Mouse (Mus musculus) left cerebral cortex, adult 11 months (tissue): ENCODE results near the gene Hid1.

ENCODE experiments used
- DNase-seq: peaks from one replicate; pipeline ENCODE4 v3.0.0; 2022; ENCODE audit warnings: low spot score

Gene Hid1

GRCm38 (mm10) chr11:115336115-115336514 lies 31.4 kb downstream of the Hid1 start:
- DNase-seq, result no peak

GRCm38 (mm10) chr11:115335223-115335622 lies 32.3 kb downstream of the Hid1 start:
- no peak for DNase-seq

GRCm38 (mm10) chr11:115334531-115334930 lies 33.0 kb downstream of the Hid1 start, which contains the start of gene Otop3:
Otop3 (plus strand) TSS chr11:115334731.
- no peak for DNase-seq

- DNase-seq, result no peak
Measured at GRCm38 (mm10) chr11:115329339-115329738, 38.2 kb downstream of the Hid1 start.

GRCm38 (mm10) chr11:115326730-115327129 lies 40.8 kb downstream of the Hid1 start:
- DNase-seq, result no peak

GRCm38 (mm10) chr11:115323354-115323753 lies 44.2 kb downstream of the Hid1 start:
- no peak for DNase-seq

- DNase-seq, result no peak
Measured at GRCm38 (mm10) chr11:115321906-115322693, 45.5 kb downstream of the Hid1 start, which contains the start of gene Ush1g. Ush1g (minus strand) TSS chr11:115322041.

GRCm38 (mm10) chr11:115319704-115320383 lies 47.7 kb downstream of the Hid1 start:
- DNase-seq, result no peak

GRCm38 (mm10) chr11:115318245-115319027 lies 49.1 kb downstream of the Hid1 start:
- DNase-seq, result no peak

GRCm38 (mm10) chr11:115317204-115317603 lies 50.4 kb downstream of the Hid1 start:
- no peak for DNase-seq

- DNase-seq, result no peak
Measured at GRCm38 (mm10) chr11:115314249-115314648, 53.3 kb downstream of the Hid1 start.

- DNase-seq, result no peak
Measured at GRCm38 (mm10) chr11:115308781-115309180, 58.8 kb downstream of the Hid1 start.

GRCm38 (mm10) chr11:115306863-115307262 lies 60.7 kb downstream of the Hid1 start, which contains the start of gene Otop2:
Otop2 (plus strand) TSS chr11:115307163.
- no peak for DNase-seq

- DNase-seq, result no peak
Measured at GRCm38 (mm10) chr11:115303167-115303566, 64.4 kb downstream of the Hid1 start.

GRCm38 (mm10) chr11:115301351-115301750 lies 66.2 kb downstream of the Hid1 start:
- DNase-seq, result no peak

GRCm38 (mm10) chr11:115300745-115301144 lies 66.8 kb downstream of the Hid1 start:
- DNase-seq, result no peak

GRCm38 (mm10) chr11:115298160-115298559 lies 69.4 kb downstream of the Hid1 start:
- no peak for DNase-seq
